ENCODE assay signal across 8 mouse cellular contexts in genomic region chr2:69128921-69129395, GRCm38 (mm10). TPM values are rescaled to one million over a fixed set of nuclear protein-coding genes. Genes with fewer than 3 reads are reported as not detected.
DNase-seq lines count a peak whose midpoint lies in the region; ATAC-seq lines count a peak whose summit lies in the region.

No protein-coding gene starts in this region.

- 37% methylated on average over 10 of the region's 10 CpGs for WGBS in embryonic facial prominence, embryonic 11.5 days
- WGBS in hindbrain, embryonic 12.5 days: 29% methylated on average over 10 of the region's 10 CpGs
- WGBS in liver, embryonic 15.5 days (ENCODE audit: insufficient replicate concordance): 23% methylated on average over 10 of the region's 10 CpGs
- WGBS in neural tube, embryonic 11.5 days: 43% methylated on average over 10 of the region's 10 CpGs

- no peaks in the 10 kb centered on the region for H3K9me3 ChIP-seq in embryonic facial prominence, embryonic 11.5 days (replicated peaks; ENCODE audit: control insufficient read depth, low read length)
- H3K9me3 ChIP-seq in hindbrain, embryonic 12.5 days (replicated peaks): no peaks in the 10 kb centered on the region
- no peaks in the 10 kb centered on the region for H3K9me3 ChIP-seq in liver, embryonic 15.5 days (replicated peaks)
- no peaks in the 10 kb centered on the region for H3K9me3 ChIP-seq in neural tube, embryonic 11.5 days (ENCODE audit: control insufficient read depth, low read length)

- H3K27ac ChIP-seq in embryonic facial prominence, embryonic 11.5 days (replicated peaks; ENCODE audit: low read depth, low read length): no peak overlapping the region; the same call in 1 of the 2 replicates
- H3K27ac ChIP-seq in hindbrain, embryonic 12.5 days: peak overlapping the region; percentile 37; the same call in 1 of the 2 replicates
- H3K27ac ChIP-seq in liver, embryonic 15.5 days (replicated peaks): no peak overlapping the region; the same call in 1 of the 2 replicates
- no peak overlapping the region for H3K27ac ChIP-seq in neural tube, embryonic 11.5 days (ENCODE audit: low read depth, low read length)

- H3K27me3 ChIP-seq in embryonic facial prominence, embryonic 11.5 days (ENCODE audit: control insufficient read depth, insufficient read depth, low read length): no peaks in the 10 kb centered on the region
- H3K27me3 ChIP-seq in hindbrain, embryonic 12.5 days: 0 out of 2 replicates have a peak, but pooled peaks cover 2% of the 10 kb centered on the region
- H3K27me3 ChIP-seq in liver, embryonic 15.5 days: no peaks in the 10 kb centered on the region
- no peaks in the 10 kb centered on the region for H3K27me3 ChIP-seq in neural tube, embryonic 11.5 days (ENCODE audit: control insufficient read depth, insufficient read depth, low read length)

- DNase-seq in adrenal gland, adult 2 months: peak; percentile 16
- DNase-seq in adrenal gland, adult 8-10 months: no peak
- peak; percentile 13 for DNase-seq in embryonic facial prominence, embryonic 11.5 days (ENCODE audit: low spot score)
- DNase-seq in neural tube, embryonic 11.5 days (ENCODE audit: low spot score): peak; percentile 62
- DNase-seq in left cerebral cortex, adult 8-10 months (ENCODE audit: low spot score in 2 of 2): no peak
- DNase-seq in frontal cortex, postnatal 10 days (ENCODE audit: low spot score in 2 of 2): no peak

- no peaks in the 10 kb centered on the region for H3K4me1 ChIP-seq in embryonic facial prominence, embryonic 11.5 days (ENCODE audit: control insufficient read depth, insufficient read depth, low read length)
- peaks cover 13% of the 10 kb centered on the region for H3K4me1 ChIP-seq in hindbrain, embryonic 12.5 days
- H3K4me1 ChIP-seq in liver, embryonic 15.5 days (replicated peaks): peaks cover 7% of the 10 kb centered on the region; the same call in 1 of the 2 replicates
- peaks cover 3% of the 10 kb centered on the region; the same call in 1 of the 2 replicates for H3K4me1 ChIP-seq in neural tube, embryonic 11.5 days (ENCODE audit: control insufficient read depth, insufficient read depth, low read length)

- peak; percentile 76 for ATAC-seq in embryonic facial prominence, embryonic 11.5 days (replicated peaks; ENCODE audit: insufficient number of reproducible peaks, low FRiP score, low TSS enrichment, low read depth)
- peak; percentile 91 for ATAC-seq in hindbrain, embryonic 12.5 days (ENCODE audit: low FRiP score)
- peak; percentile 12; the same call in 1 of the 2 replicates for ATAC-seq in liver, embryonic 15.5 days (ENCODE audit: insufficient read depth)
- peak; percentile 72 for ATAC-seq in neural tube, embryonic 11.5 days (ENCODE audit: insufficient read depth, low FRiP score, low TSS enrichment)

- no peak overlapping the region for H3K9ac ChIP-seq in embryonic facial prominence, embryonic 11.5 days (replicated peaks; ENCODE audit: low read length)
- H3K9ac ChIP-seq in hindbrain, embryonic 12.5 days: no peak overlapping the region
- no peak overlapping the region for H3K9ac ChIP-seq in liver, embryonic 15.5 days
- H3K9ac ChIP-seq in neural tube, embryonic 11.5 days (ENCODE audit: low read length): no peak overlapping the region

- no peak overlapping the region for H3K4me2 ChIP-seq in embryonic facial prominence, embryonic 11.5 days (ENCODE audit: low read depth, low read length)
- H3K4me2 ChIP-seq in hindbrain, embryonic 12.5 days (replicated peaks): no peak overlapping the region
- no peak overlapping the region for H3K4me2 ChIP-seq in liver, embryonic 15.5 days
- no peak overlapping the region for H3K4me2 ChIP-seq in neural tube, embryonic 11.5 days (ENCODE audit: low read depth)

- H3K36me3 ChIP-seq in embryonic facial prominence, embryonic 11.5 days (replicated peaks; ENCODE audit: control insufficient read depth, insufficient read depth, low read depth, low read length): no peaks in the 10 kb centered on the region
- H3K36me3 ChIP-seq in hindbrain, embryonic 12.5 days: no peaks in the 10 kb centered on the region
- no peaks in the 10 kb centered on the region for H3K36me3 ChIP-seq in liver, embryonic 15.5 days (replicated peaks)
- H3K36me3 ChIP-seq in neural tube, embryonic 11.5 days (ENCODE audit: control insufficient read depth, insufficient read depth, low read length): no peaks in the 10 kb centered on the region

- no peak overlapping the region for H3K4me3 ChIP-seq in embryonic facial prominence, embryonic 11.5 days (ENCODE audit: low read depth, low read length)
- H3K4me3 ChIP-seq in hindbrain, embryonic 12.5 days: no peak overlapping the region
- no peak overlapping the region for H3K4me3 ChIP-seq in liver, embryonic 15.5 days (replicated peaks)
- H3K4me3 ChIP-seq in neural tube, embryonic 11.5 days (ENCODE audit: low read depth, low read length): no peak overlapping the region

RNA-seq across cellular contexts. Expression of gene Nostrin, which starts 6.6 kb away (rescaled TPM):
- 1 to 10 TPM; 8.2 to 8.4 TPM for total RNA-seq in adrenal gland, adult 2 months (2021)
- polyA plus RNA-seq in adrenal gland, adult 2 months (2012; rRNA removed): 0.04 and 0.20 TPM in 2 replicates
- total RNA-seq in adrenal gland, adult 8-10 months (2022): 10 to 100 TPM in 1 of 4 experiments, 1 to 10 TPM in 3; 6.1 to 10.8 (median 8.8) TPM
- 0.58 and 0.75 TPM in 2 replicates for polyA plus RNA-seq in embryonic facial prominence, embryonic 11.5 days (2014; fragmentation: Nextera tagmentation; extraction: Ambion mirVana)
- polyA plus RNA-seq in hindbrain, embryonic 12.5 days (2016; fragmentation: Nextera tagmentation; extraction: Ambion mirVana): 0.72 and 0.91 TPM in 2 replicates
- polyA plus RNA-seq in liver, embryonic 15.5 days (2015; fragmentation: Nextera tagmentation; extraction: Ambion mirVana): 7.3 and 7.4 TPM in 2 replicates
- polyA plus RNA-seq in neural tube, embryonic 11.5 days (2014; fragmentation: Nextera tagmentation; extraction: Ambion mirVana): 0.90 and 1.3 TPM in 2 replicates
- total RNA-seq in left cerebral cortex, adult 8-10 months (2022): 1 to 10 TPM; 4.1 to 4.5 (median 4.3) TPM

Comparison
In these comparisons a context has a peak if more than half of its experiments do, and no peak if none do; other contexts are left out.
1. DNase-seq: peak in adrenal gland, adult 2 months (single experiment), embryonic facial prominence, embryonic 11.5 days (single experiment) and neural tube, embryonic 11.5 days (single experiment); none in adrenal gland, adult 8-10 months (single experiment), left cerebral cortex, adult 8-10 months (0 of 2) and frontal cortex, postnatal 10 days (0 of 2).
2. ATAC-seq: peak in every context shown above with its lines; median percentile 91 in hindbrain, embryonic 12.5 days; 76 in embryonic facial prominence, embryonic 11.5 days; 72 in neural tube, embryonic 11.5 days; 12 in liver, embryonic 15.5 days.